Mouse (Mus musculus): ENCODE data around the gene Spcs2. TPM values are rescaled to one million over a fixed set of nuclear protein-coding genes. Genes with fewer than 3 reads are reported as not detected.
A peak's percentile ranks its signal among the peaks of the same experiment; 100 is the strongest.

Gene Spcs2
- polyA plus RNA-seq, 1 experiment from 2014 or later: 165 TPM

DNA sequence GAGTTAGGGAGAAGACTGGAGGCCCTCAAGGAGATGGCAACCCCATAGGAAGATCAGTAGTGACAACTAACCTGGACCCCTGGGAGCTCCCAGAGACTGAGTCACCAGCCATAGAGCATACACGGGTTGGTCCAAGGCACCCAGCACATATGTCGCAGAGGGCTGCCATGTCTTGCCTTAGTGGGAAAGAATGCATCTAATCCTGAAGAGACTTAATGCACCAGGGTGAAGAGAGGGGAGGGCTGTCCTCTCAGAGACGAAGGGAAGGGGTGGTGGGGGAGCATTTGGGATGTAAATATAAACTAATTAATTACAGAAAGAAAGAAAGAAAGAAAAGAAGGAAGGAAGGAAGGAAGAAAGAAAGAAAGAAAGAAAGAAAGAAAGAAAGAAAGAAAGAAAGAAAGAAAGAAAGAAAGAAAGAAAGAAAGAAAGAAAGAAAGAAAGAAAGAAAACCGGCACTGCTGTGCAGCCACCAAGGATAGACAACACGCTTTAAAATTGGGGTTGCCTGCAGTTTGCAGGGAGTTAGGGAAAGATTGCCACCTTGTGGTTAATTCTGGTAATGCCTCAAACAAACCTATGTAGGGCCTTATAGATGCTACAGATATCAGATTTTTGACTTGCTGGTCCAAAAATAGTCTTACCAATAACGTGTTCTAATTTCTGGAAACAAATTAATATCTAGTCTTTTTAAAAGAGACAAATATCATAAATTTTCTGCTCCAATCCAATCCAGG lies 65.2 kb downstream of the Spcs2 start:
- H3K36me3 ChIP-seq (replicated peaks; ENCODE audit: insufficient read depth, low read length): no peaks in the 10 kb centered on the region
- TF ChIP-seq CTCF (IDR thresholded peaks at IDR 0.05; ENCODE audit: low read depth) (peak; percentile 85), EP300 (IDR thresholded peaks at IDR 0.05; ENCODE audit: low read depth) (no peak)
- H3K9ac ChIP-seq (replicated peaks): no peak overlapping the region
- peaks cover 10% of the 10 kb centered on the region for H3K4me1 ChIP-seq (ENCODE audit: insufficient read depth)
- 0 out of 2 replicates have a peak, but pooled peaks have one; percentile 36 for ATAC-seq
- no peaks in the 10 kb centered on the region for H3K9me3 ChIP-seq (ENCODE audit: low read length)
- H3K4me2 ChIP-seq (ENCODE audit: low read depth, low read length): no peak overlapping the region
- H3K4me3 ChIP-seq (ENCODE audit: low read depth, low read length): no peak overlapping the region
- DNase-seq: peak; percentile 41
- no peak overlapping the region for H3K27ac ChIP-seq (ENCODE audit: low read depth)
- 37% methylated on average over 6 of the region's 6 CpGs for WGBS (ENCODE audit: insufficient replicate concordance)
- 0 out of 2 replicates have a peak, but pooled peaks cover 9% of the 10 kb centered on the region for H3K27me3 ChIP-seq (ENCODE audit: insufficient read depth, low read length)

DNA sequence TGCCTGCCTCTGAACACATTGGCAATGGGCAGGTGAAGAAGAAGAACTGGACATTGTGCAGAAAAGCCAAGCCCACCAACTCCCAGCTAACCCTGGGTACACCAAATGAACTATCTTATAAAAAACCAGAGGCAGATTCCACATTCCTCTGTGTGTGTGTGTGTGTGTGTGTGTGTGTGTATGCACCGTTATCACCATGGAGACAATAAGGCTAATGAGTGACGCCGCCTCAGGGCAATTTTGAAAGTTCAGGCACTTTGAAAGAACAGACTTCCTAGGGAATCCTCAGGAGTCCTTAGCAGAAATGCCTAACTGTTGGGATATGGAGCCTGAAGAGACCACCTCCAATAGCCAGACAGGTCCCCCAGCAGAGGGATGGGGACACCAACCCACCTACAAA lies 66.0 kb downstream of the Spcs2 start:
- WGBS (ENCODE audit: insufficient replicate concordance): 76% methylated on average over 3 of the region's 3 CpGs

DNA sequence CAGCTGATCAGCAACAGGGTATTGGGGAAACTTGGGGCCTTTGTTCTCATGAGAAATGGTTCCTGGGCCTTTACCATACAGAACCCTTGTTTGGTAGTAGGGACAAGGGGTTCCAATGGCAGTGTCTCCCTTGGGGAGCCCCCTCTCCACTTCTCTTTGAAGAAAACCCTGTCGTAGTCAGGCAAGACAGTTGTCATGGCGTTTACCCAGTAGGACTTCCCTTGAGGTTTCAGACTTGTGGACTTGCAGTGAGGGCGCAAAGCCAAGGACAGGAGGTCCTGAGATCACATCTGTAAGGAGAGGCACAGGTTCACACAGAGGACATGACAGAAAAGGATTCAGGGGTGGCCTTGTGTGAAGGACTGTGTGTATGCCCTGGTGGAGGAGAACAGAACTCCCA lies 66.8 kb downstream of the Spcs2 start:
- H3K4me3 ChIP-seq (ENCODE audit: low read depth, low read length): no peak overlapping the region
- WGBS (ENCODE audit: insufficient replicate concordance): 67% methylated on average over 3 of the region's 3 CpGs
- no peak overlapping the region for H3K27ac ChIP-seq (ENCODE audit: low read depth)

More for the DNA sequence above, 66.0 kb downstream of the Spcs2 start:
- Histone ChIP-seq H3K4me2 (ENCODE audit: low read depth, low read length) (no peak overlapping the region), H3K4me1 (ENCODE audit: insufficient read depth) (peaks cover 7% of the 10 kb centered on the region), H3K9me3 (ENCODE audit: low read length) (no peaks in the 10 kb centered on the region), H3K9ac (replicated peaks) (no peak overlapping the region), H3K27me3 (ENCODE audit: insufficient read depth, low read length) (0 out of 2 replicates have a peak, but pooled peaks cover 9% of the 10 kb centered on the region), H3K4me3 (ENCODE audit: low read depth, low read length) (no peak overlapping the region), H3K27ac (ENCODE audit: low read depth) (no peak overlapping the region), H3K36me3 (replicated peaks; ENCODE audit: insufficient read depth, low read length) (no peaks in the 10 kb centered on the region)
- no peak for TF ChIP-seq EP300 (IDR thresholded peaks at IDR 0.05; ENCODE audit: low read depth)
- no peak for TF ChIP-seq CTCF (IDR thresholded peaks at IDR 0.05; ENCODE audit: low read depth)
- ATAC-seq: no peak
- no peak for DNase-seq

DNA sequence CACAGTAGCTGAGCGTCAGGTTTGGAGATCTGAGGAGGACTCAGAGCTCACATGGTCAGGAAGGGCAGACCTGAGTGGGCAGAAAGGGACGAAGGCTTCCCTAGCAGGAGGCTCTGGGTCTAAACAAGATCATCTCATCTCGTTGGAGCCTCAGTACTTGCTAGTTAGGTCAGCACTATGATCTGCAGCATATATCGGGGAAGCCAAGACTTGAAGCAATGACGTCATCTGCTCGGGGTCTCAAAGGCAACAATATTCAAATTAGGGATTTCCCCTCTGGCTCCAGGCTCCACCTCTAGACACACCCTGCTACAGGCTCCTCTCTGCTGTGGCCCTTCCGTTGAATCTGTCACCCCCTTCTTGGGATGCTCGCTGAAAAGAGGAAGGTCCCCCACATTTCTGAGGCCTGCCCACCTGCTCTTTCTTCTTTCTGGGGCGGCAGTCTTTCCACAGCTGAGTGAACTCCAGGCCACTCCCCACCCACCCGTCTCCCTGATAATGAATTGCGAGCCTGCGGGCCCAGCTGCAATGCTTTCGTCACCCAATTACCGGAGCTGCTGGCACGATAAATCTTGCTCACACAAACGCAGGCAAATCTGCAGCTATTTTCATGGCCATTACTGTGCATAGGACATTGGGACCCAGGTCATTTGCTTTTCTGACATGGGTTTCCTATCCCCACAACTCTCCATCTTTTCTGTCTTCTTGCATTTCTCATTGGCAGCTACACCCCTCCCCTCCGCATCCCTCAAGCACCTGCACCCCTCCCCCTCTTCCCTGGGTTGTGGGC lies 67.9 kb downstream of the Spcs2 start:
- WGBS (ENCODE audit: insufficient replicate concordance): 14% methylated on average over 17 of the region's 17 CpGs
- no peak overlapping the region for H3K4me3 ChIP-seq (ENCODE audit: low read depth, low read length)
- 0 out of 2 replicates have a peak, but pooled peaks cover 9% of the 10 kb centered on the region for H3K27me3 ChIP-seq (ENCODE audit: insufficient read depth, low read length)
- peak; percentile 53 for ATAC-seq
- peak; percentile 47 for DNase-seq
- H3K4me1 ChIP-seq (ENCODE audit: insufficient read depth): peaks cover 7% of the 10 kb centered on the region
- no peak for TF ChIP-seq CTCF (IDR thresholded peaks at IDR 0.05; ENCODE audit: low read depth)
- no peak for TF ChIP-seq EP300 (IDR thresholded peaks at IDR 0.05; ENCODE audit: low read depth)
- H3K9me3 ChIP-seq (ENCODE audit: low read length): no peaks in the 10 kb centered on the region
- no peaks in the 10 kb centered on the region for H3K36me3 ChIP-seq (replicated peaks; ENCODE audit: insufficient read depth, low read length)
- H3K4me2 ChIP-seq (ENCODE audit: low read depth, low read length): peak overlapping the region; percentile 1; the same call in 1 of the 2 replicates
- no peak overlapping the region for H3K9ac ChIP-seq (replicated peaks)
- no peak overlapping the region for H3K27ac ChIP-seq (ENCODE audit: low read depth)

More for the DNA sequence above, 66.8 kb downstream of the Spcs2 start:
- H3K9ac ChIP-seq (replicated peaks): no peak overlapping the region
- TF ChIP-seq EP300 (IDR thresholded peaks at IDR 0.05; ENCODE audit: low read depth): no peak
- no peak for TF ChIP-seq CTCF (IDR thresholded peaks at IDR 0.05; ENCODE audit: low read depth)
- ATAC-seq (no peak), DNase-seq (no peak)
- H3K4me1 ChIP-seq (ENCODE audit: insufficient read depth): peaks cover 7% of the 10 kb centered on the region
- no peak overlapping the region for H3K4me2 ChIP-seq (ENCODE audit: low read depth, low read length)
- H3K9me3 ChIP-seq (ENCODE audit: low read length): no peaks in the 10 kb centered on the region
- H3K27me3 ChIP-seq (ENCODE audit: insufficient read depth, low read length): 0 out of 2 replicates have a peak, but pooled peaks cover 9% of the 10 kb centered on the region
- H3K36me3 ChIP-seq (replicated peaks; ENCODE audit: insufficient read depth, low read length): no peaks in the 10 kb centered on the region

DNA sequence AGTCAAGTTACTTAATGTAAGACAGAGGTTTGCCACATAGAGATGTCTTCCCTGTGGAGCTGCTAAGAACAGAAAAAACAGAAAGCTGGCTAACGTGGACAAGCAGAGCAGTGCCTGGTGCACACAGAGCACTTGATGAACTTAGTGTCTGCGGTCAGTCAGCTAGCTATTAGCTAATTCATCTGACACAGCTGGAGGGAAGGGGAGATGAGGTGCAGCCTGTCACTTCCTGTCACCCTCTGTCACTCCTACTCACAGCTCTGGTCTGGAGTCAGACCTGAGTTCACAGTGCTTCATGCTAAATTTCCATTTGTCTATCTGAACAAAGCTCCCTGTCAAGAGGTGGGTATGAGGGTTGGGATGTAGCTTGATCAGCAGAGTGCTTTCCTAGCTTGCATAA lies 69.2 kb downstream of the Spcs2 start:
- TF ChIP-seq CTCF (IDR thresholded peaks at IDR 0.05; ENCODE audit: low read depth): no peak
- TF ChIP-seq EP300 (IDR thresholded peaks at IDR 0.05; ENCODE audit: low read depth): no peak
- DNase-seq (no peak), ATAC-seq (no peak)
- Histone ChIP-seq H3K4me2 (ENCODE audit: low read depth, low read length) (no peak overlapping the region), H3K27ac (ENCODE audit: low read depth) (no peak overlapping the region), H3K36me3 (replicated peaks; ENCODE audit: insufficient read depth, low read length) (no peaks in the 10 kb centered on the region), H3K4me3 (ENCODE audit: low read depth, low read length) (no peak overlapping the region), H3K9ac (replicated peaks) (no peak overlapping the region), H3K27me3 (ENCODE audit: insufficient read depth, low read length) (0 out of 2 replicates have a peak, but pooled peaks cover 9% of the 10 kb centered on the region), H3K4me1 (ENCODE audit: insufficient read depth) (peaks cover 4% of the 10 kb centered on the region; the same call in 1 of the 2 replicates), H3K9me3 (ENCODE audit: low read length) (no peaks in the 10 kb centered on the region)
- 68% methylated on average over 2 of the region's 2 CpGs for WGBS (ENCODE audit: insufficient replicate concordance)

DNA sequence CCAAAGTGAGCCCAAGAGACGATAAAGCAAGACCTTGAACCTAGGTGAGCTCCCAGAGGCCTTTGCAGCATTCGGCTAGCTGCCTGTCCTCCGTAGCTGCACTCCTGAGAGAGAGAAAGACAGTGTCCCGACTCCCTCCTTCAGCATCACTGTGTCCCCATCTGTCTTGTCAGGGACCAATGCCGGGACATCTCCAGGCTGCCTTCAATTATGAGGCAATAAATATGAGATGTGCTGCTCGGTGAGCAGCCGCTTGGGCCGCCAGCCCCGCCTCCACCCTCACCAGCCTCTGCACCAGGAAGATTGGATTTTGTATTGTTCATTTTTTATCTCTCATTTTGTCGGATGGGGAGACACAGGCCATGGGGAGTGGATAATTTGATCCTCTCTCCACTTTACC lies 72.4 kb downstream of the Spcs2 start:
- Histone ChIP-seq H3K4me1 (ENCODE audit: insufficient read depth) (no peaks in the 10 kb centered on the region), H3K27me3 (ENCODE audit: insufficient read depth, low read length) (no peaks in the 10 kb centered on the region), H3K4me2 (ENCODE audit: low read depth, low read length) (no peak overlapping the region), H3K9ac (replicated peaks) (no peak overlapping the region), H3K9me3 (ENCODE audit: low read length) (no peaks in the 10 kb centered on the region), H3K4me3 (ENCODE audit: low read depth, low read length) (no peak overlapping the region), H3K27ac (ENCODE audit: low read depth) (no peak overlapping the region), H3K36me3 (replicated peaks; ENCODE audit: insufficient read depth, low read length) (no peaks in the 10 kb centered on the region)
- 74% methylated on average over 10 of the region's 10 CpGs for WGBS (ENCODE audit: insufficient replicate concordance)
- ATAC-seq (no peak), DNase-seq (no peak)
- no peak for TF ChIP-seq EP300 (IDR thresholded peaks at IDR 0.05; ENCODE audit: low read depth)
- TF ChIP-seq CTCF (IDR thresholded peaks at IDR 0.05; ENCODE audit: low read depth): no peak
